Mouse (Mus musculus) midbrain, postnatal 0 days (tissue): ENCODE results near the gene 4930415O20Rik. TPM values are rescaled to one million over a fixed set of nuclear protein-coding genes. Genes with fewer than 3 reads are reported as not detected.

Experiments
- ATAC-seq: fragments of 200-750 bp; cut with Nextera tagmentation; 2 replicates; pipeline ENCODE4 v1.8.0; 2017; ENCODE audit warnings: moderate number of reproducible peaks, mild to moderate bottlenecking, moderate TSS enrichment, moderate library complexity; ENCODE audit not compliant: low FRiP score
- DNase-seq: peaks from one replicate; pipeline ENCODE4 v3.0.0-alpha.2; 2015; ENCODE audit warnings: low spot score
- H3K27ac ChIP-seq: fragments of 300-500 bp; sonication (generic); 2 replicates; pipeline ENCODE4 v1.5.1; 2014; ENCODE audit warnings: low read depth, mild to moderate bottlenecking, low read length, mixed read lengths
- H3K27me3 ChIP-seq: fragments of 300-500 bp; sonication (generic); 2 replicates; pipeline ENCODE4 v1.6.1; 2014; ENCODE audit warnings: low read length, control low read depth, mixed read lengths; ENCODE audit not compliant: insufficient read depth
- H3K36me3 ChIP-seq: fragments of 300-500 bp; sonication (generic); 2 replicates; pipeline ENCODE4 v1.6.1; 2014; ENCODE audit warnings: low read length, control low read depth, mixed read lengths; ENCODE audit not compliant: insufficient read depth
- H3K4me1 ChIP-seq: fragments of 300-500 bp; sonication (generic); 2 replicates; pipeline ENCODE4 v1.6.1; 2014; ENCODE audit warnings: mild to moderate bottlenecking, control low read depth, antibody characterized with exemption, low read length, mixed read lengths; ENCODE audit not compliant: insufficient read depth
- H3K4me2 ChIP-seq: fragments of 300-500 bp; sonication (generic); 2 replicates; pipeline ENCODE4 v1.6.1; 2014; ENCODE audit warnings: low read depth, mild to moderate bottlenecking, low read length, mixed read lengths; ENCODE audit not compliant: poor library complexity, severe bottlenecking
- H3K4me3 ChIP-seq: fragments of 300-500 bp; sonication (generic); 2 replicates; pipeline ENCODE4 v1.5.1; 2014; ENCODE audit warnings: low read depth, mild to moderate bottlenecking, low read length, moderate library complexity
- H3K9ac ChIP-seq: fragments of 300-500 bp; sonication (generic); replicated peaks from 2 replicates; pipeline ENCODE4 v1.6.1; 2014; ENCODE audit warnings: mild to moderate bottlenecking, low read length, moderate library complexity, mixed read lengths; ENCODE audit not compliant: poor library complexity, severe bottlenecking
- H3K9me3 ChIP-seq: fragments of 300-500 bp; sonication (generic); 2 replicates; pipeline ENCODE4 v1.6.1; 2016; ENCODE audit warnings: low read length, control low read depth
- CTCF ChIP-seq: IDR thresholded peaks from 2 replicates; pipeline ENCODE4 v1.5.1; 2016; ENCODE audit warnings: antibody characterized with exemption, mild to moderate bottlenecking
- WGBS: fragments of 180-500 bp; shearing (Covaris S2); extraction: QIAGEN DNeasy Blood & Tissue Kit; methylation state at CpG from one replicate; pipeline ENCODE4 v1.1.7; 2014; 5-methylcytosine and 5-hydroxymethylcytosine counted together
- polyA plus RNA-seq: library from polyadenylated mRNA; unstranded; fragments of >200 nt; fragmentation: Nextera tagmentation; extraction: Ambion mirVana; gene quantifications from 2 replicates; pipeline ENCODE4 v1.2.1, GENCODE M21; 2015
- total RNA-seq: library from RNA; depleted of rRNA; stranded (reverse); fragments of >200 nt; gene quantifications from 2 replicates; pipeline ENCODE4 v1.2.3, GENCODE M21; 2014

The 4930415O20Rik gene
- total and polyA plus RNA-seq, 2 experiments from 2014 or later, result 0.31 to 0.82 TPM

DNA sequence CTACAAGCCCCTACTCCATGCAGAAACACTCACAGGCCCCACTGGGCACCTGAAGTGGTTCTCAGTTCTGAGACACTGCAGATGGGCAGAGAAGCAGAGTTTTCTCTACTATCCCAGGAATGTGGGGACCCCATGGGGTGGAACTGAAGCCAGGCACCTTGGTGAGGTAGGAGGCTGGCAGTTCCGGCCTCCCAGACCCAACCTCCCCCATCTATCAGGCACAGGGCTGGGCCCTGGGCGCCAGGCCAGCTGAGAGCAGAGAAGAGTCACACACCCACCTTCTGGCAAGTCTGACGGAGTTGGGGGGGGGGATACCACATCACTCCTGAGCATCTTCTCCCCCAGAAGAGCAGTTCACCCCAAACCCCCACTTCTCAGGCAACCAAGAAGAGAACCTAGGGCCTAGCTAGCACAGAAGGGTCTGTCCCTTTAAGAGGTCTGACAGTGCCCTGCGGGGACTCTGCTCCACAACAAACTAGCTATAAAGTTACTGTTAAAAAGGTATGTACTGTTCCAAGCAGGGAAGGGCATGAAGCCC lies 32.2 kb downstream of the 4930415O20Rik start:
- WGBS, result 63% methylated on average over 4 of the region's 4 CpGs
- DNase-seq (no peak), ATAC-seq (no peak)
- Histone ChIP-seq H3K4me3 (no peak overlapping the region), H3K36me3 (peaks cover 32% of the 10 kb centered on the region), H3K9ac (no peak overlapping the region), H3K27ac (no peak overlapping the region), H3K4me2 (0 out of 2 replicates have a peak overlapping the region, but pooled peaks have one; percentile 1), H3K9me3 (no peaks in the 10 kb centered on the region), H3K27me3 (no peaks in the 10 kb centered on the region), H3K4me1 (peaks cover 6% of the 10 kb centered on the region)
- TF ChIP-seq CTCF, result no peak

DNA sequence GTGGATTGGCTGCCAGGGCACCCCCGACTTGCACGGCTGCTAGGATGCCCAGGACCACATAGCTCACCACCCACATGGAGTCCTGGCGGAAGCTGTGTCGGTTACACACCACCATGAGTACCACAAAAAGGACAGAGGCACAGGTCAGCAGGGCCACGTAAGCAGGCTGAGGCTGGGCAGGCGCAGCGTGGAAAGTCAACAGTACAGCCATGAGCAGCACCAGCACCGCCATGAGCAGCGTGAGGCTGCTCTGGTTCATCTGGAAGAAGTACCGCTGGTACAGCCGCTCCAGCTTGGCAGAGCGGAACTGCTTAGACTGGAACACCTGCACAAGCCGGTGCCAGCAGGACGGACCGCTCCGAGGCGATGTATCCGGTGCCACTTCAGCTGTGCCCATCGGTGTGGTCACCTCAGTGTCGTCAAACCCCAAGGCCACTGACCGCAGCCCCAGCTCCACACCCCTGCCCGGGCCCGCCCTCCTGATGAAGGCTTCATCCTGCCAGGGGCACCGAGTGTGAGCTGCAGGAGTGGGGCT lies 33.3 kb downstream of the 4930415O20Rik start:
- Histone ChIP-seq H3K36me3 (peaks cover 24% of the 10 kb centered on the region), H3K27ac (no peak overlapping the region), H3K27me3 (no peaks in the 10 kb centered on the region), H3K9me3 (no peaks in the 10 kb centered on the region), H3K4me2 (no peak overlapping the region), H3K9ac (no peak overlapping the region), H3K4me3 (no peak overlapping the region), H3K4me1 (peaks cover 9% of the 10 kb centered on the region)
- DNase-seq (no peak), ATAC-seq (no peak)
- TF ChIP-seq CTCF, result no peak
- WGBS, result 93% methylated on average over 24 of the region's 24 CpGs

DNA sequence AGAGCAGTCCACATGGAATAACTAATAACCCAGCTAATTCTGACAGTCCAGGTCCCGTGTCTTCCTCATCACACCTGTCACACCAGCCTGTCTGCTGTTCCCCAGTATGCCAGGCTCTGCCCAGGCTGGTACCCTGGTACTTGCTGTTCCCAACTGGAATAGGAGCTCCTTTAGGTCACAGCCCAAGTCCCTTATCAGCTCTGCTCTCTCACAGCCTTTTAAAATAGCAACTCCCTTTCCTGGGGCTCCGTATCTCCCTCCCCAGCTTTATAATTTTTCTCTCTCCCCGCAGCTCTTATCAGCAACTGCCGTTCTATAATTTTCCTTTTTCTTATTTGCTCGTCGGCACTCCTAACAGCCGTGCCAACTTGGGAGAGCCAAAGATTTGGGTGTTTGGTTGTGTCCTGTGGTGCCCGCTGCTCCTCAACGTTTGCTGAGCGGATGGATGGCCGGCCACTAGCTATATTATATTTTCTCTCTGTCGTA lies 35.3 kb downstream of the 4930415O20Rik start:
- no peaks in the 10 kb centered on the region for H3K27me3 ChIP-seq
- H3K9me3 ChIP-seq, result no peaks in the 10 kb centered on the region
- DNase-seq (no peak), ATAC-seq (no peak)
- no peak overlapping the region for H3K4me3 ChIP-seq
- WGBS, result 90% methylated on average over 12 of the region's 12 CpGs
- peaks cover 12% of the 10 kb centered on the region for H3K4me1 ChIP-seq
- H3K4me2 ChIP-seq, result no peak overlapping the region
- peaks cover 12% of the 10 kb centered on the region for H3K36me3 ChIP-seq
- TF ChIP-seq CTCF, result no peak
- H3K27ac ChIP-seq, result no peak overlapping the region
- H3K9ac ChIP-seq, result no peak overlapping the region

DNA sequence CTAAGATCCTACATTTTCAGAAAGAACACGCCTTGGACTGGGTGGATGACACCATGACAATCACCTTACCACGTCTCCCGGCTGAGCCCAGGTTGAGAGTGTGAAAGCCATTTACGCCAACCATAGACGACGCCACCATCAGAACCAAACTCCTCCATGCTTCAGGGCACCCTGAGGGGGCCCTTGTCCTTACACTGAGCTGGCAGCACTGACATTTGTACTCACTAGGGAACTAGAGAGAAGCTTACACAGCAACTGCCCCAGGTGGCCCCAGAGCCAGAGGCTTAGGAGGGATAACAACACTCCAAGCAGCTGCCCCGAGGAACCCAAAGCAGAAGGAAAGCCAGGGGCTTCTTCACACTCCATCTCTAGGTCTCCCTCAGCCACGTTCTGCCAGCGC lies 35.9 kb downstream of the 4930415O20Rik start:
- H3K4me1 ChIP-seq, result peaks cover 12% of the 10 kb centered on the region
- WGBS, result 57% methylated on average over 9 of the region's 9 CpGs

DNA sequence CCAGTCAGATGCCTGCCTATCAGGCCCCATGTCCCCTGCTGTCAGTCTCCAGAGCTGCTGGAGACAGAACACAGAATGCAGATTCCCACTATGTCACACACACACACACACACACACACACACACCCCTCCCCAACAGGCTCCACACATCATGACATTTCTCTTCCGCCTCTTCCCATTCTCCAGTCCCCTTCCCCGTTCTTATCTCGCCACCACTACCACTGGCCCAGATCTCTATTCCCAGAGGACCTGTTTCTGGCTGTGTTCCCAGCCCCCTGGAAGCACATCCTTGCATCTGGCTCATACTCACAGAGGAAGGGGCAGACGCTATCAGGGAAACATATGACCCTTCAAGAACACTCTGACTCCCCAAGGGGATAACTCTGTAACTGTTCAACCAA lies 36.8 kb downstream of the 4930415O20Rik start:
- TF ChIP-seq CTCF, result no peak
- peak overlapping the region; percentile 93 for H3K4me2 ChIP-seq
- no peak overlapping the region for H3K9ac ChIP-seq
- DNase-seq (no peak), ATAC-seq (no peak)
- WGBS, result 17% methylated on average over 4 of the region's 4 CpGs
- H3K36me3 ChIP-seq, result peaks cover 12% of the 10 kb centered on the region
- H3K9me3 ChIP-seq, result no peaks in the 10 kb centered on the region
- H3K27me3 ChIP-seq, result no peaks in the 10 kb centered on the region
- H3K4me1 ChIP-seq, result peaks cover 12% of the 10 kb centered on the region
- no peak overlapping the region for H3K27ac ChIP-seq
- peak overlapping the region; percentile 92; the same call in 1 of the 2 replicates for H3K4me3 ChIP-seq

More for the DNA sequence above, 35.9 kb downstream of the 4930415O20Rik start:
- peaks cover 12% of the 10 kb centered on the region for H3K36me3 ChIP-seq
- H3K27ac ChIP-seq, result no peak overlapping the region
- no peaks in the 10 kb centered on the region for H3K9me3 ChIP-seq
- TF ChIP-seq CTCF, result no peak
- no peak overlapping the region for H3K4me2 ChIP-seq
- ATAC-seq (no peak), DNase-seq (no peak)
- H3K27me3 ChIP-seq, result no peaks in the 10 kb centered on the region
- H3K9ac ChIP-seq, result no peak overlapping the region
- H3K4me3 ChIP-seq, result no peak overlapping the region

- WGBS, result 13% methylated on average over 8 of the region's 10 CpGs
- peaks cover 12% of the 10 kb centered on the region for H3K4me1 ChIP-seq
- no peak for ATAC-seq
Measured at GRCm38 (mm10) chr15:98608058-98608783, 37.4 kb downstream of the 4930415O20Rik start.

More at GRCm38 (mm10) chr15:98608058-98608783, 37.4 kb downstream of the 4930415O20Rik start:
- no peaks in the 10 kb centered on the region for H3K9me3 ChIP-seq
- H3K4me3 ChIP-seq, result peak overlapping the region; percentile 92
- peak overlapping the region; percentile 86 for H3K9ac ChIP-seq
- TF ChIP-seq CTCF, result no peak
- no peak overlapping the region; the same call in 1 of the 2 replicates for H3K27ac ChIP-seq
- DNase-seq, result no peak
- no peaks in the 10 kb centered on the region for H3K27me3 ChIP-seq
- peaks cover 12% of the 10 kb centered on the region for H3K36me3 ChIP-seq
- H3K4me2 ChIP-seq, result peak overlapping the region; percentile 93
